Mouse (Mus musculus): ENCODE data around the gene C8a. TPM values are rescaled to one million over a fixed set of nuclear protein-coding genes. Genes with fewer than 3 reads are reported as not detected.

The C8a gene
- polyA plus RNA-seq, 1 experiment: not detected

DNA sequence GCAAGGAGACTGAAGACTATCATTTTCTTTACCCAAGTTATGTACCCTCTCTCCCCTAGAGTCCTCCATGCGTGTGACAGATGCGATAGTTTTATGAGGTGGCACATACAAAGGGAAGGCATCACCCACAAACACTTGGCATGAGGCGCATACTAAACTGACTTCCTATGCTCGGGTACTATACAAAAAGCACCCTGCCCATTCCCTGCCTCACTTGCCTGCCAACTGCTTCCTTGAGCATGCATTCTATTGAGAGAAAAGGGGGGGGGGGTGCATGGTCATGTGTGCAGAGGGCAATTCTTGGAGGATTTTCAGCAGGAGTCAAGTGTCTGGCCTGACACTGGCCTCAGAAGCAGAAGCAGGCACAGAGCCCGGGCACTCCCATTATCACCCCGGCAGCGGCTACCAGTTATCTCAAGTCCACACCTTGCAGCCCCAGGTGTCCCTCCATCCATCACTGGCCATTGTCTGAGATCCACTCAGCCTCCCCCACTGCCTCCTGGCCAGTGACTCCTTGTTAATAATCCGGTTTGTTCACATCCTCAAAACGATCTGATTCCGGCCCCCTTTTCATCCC, 65.4 kb downstream of the C8a start:
- TF ChIP-seq GATA1 (IDR thresholded peaks at IDR 0.05; ENCODE audit: low read length): no peak

DNA sequence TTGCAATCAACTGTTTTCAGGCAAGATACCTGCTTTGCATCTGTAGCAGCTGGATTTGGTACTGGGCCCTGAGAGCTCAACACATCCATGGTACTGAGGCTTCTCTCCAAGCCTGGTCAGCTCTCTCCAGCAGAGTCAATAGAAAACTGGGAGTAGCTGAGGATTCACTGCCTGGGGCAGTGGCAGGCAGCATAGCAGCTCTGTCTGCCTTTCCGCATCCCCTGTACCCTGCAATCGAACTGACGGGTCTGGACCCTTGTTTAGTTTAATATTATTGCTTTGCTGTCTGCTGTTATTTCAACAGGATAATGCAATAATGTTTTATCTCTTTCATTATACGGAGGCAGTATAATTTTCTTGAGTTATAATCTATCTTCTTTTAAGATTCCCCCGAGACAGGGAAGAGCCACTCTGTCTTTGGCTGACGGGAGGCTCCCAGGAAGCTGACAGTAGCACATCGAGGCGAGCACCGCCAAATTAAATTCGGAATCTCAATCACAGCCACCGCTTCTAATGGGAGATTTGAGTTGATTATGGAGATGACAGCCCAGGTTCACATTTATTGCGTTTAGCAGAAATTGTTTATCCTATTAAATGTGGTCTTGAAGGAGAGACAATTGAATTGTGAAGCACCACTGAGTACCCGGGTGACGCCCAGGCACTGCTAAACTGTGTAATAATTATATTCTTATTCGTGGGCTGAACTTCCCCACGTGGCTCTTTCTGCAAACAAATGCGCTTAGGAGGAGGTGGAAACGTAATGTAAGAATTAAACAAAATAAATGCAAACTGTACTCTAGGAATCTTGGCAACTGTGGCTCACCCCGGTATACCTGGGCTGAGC, 70.6 kb downstream of the C8a start:
- TF ChIP-seq GATA1 (IDR thresholded peaks at IDR 0.05; ENCODE audit: low read length): no peak

DNA sequence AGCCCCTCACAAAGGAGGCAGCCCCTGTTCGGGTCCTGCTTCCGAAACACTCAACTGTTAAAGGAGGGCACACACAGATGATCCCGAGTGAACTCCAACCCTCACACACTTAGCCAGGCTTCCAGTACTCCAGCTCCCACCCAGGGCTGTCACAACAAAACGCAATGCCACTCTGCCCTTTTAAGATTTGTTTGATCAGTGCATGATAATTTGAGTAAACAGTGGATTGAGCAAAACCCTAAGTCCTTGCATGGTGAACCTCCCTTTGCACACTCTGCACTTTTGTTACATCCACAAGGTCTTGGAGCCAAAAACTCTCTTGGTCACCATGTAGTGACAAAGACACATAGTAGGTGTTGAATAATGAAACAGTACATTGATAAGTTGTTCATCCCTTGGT, 72.1 kb downstream of the C8a start:
- no peak for TF ChIP-seq GATA1 (IDR thresholded peaks at IDR 0.05; ENCODE audit: low read length)

DNA sequence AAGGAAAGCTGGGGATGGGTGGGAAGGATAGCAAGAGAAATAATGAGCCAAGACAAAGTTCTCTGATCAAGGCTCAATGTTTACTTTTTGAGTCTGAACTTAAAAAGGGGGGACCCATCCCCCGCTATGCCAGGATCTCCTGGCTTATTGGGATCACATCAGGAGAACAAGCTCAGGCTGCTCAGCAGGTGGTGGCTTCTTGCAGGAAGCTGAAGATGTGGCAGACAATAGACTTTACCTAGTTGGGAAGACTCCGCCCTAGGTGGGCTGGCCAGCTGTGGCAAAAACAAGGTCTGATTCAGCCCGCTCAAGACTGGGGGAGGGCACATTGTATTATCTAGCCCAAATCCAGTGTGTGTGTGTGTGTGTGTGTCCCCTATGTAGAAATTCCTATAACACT, 74.6 kb downstream of the C8a start:
- no peak for TF ChIP-seq GATA1 (IDR thresholded peaks at IDR 0.05; ENCODE audit: low read length)

DNA sequence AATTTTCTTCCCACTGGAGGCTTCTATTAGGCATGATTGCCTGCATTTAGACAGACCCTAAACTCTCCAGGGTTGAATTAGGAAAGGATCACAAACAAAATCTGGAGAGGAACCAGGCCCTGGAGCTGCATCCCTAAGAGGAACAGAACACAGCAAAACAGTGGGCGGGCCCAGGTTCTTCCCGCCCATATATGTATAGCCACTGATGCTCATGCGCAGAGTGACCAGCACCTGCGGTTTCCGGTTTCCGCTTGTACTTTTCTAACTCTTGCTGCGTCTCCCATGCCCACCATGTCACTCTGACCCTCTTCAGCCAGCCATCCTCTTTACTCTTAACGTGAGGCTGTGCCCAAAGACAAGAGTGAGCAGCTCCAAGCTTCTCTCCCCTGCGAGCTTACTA, 77.2 kb downstream of the C8a start:
- TF ChIP-seq GATA1 (IDR thresholded peaks at IDR 0.05; ENCODE audit: low read length): no peak

DNA sequence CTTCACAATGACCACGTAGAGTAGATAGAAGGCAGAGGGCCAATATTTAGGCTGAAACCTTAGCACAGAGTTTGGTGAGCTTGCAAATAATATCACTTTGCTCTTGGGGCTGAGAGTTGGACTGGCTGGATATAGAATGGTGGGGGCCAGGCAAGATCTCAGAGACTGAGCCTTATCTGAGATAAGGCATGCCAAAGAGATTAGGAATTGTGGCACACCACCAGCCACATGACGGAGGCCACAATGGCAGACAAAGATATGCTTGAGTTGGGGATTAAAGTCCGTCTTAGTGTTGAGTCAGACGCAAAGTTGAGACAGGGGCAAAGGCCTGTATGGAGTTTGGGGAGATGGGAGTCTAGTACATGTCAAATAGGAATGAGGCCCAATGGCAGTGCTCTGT, 84.1 kb downstream of the C8a start:
- TF ChIP-seq GATA1 (IDR thresholded peaks at IDR 0.05; ENCODE audit: low read length): no peak

DNA sequence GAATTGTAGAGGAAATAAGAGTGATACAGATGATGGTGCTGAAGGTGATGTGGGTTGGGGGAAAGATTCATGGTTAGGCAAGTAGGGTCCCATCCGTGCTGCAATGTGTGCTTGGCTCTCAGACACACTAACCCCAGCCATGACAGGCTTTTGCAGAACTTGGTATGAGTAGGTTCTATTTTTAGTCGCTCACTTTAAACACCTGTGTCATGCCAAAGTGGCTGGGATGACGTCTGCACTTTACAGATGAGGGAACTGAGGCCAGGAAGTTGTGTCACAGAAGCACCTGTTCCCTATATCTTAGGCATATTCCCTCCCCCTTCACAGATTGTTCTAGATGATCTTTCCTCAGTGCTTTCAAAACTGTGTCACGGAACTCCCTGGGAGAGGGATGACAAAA, 93.9 kb downstream of the C8a start:
- no peak for TF ChIP-seq GATA1 (IDR thresholded peaks at IDR 0.05; ENCODE audit: low read length)

DNA sequence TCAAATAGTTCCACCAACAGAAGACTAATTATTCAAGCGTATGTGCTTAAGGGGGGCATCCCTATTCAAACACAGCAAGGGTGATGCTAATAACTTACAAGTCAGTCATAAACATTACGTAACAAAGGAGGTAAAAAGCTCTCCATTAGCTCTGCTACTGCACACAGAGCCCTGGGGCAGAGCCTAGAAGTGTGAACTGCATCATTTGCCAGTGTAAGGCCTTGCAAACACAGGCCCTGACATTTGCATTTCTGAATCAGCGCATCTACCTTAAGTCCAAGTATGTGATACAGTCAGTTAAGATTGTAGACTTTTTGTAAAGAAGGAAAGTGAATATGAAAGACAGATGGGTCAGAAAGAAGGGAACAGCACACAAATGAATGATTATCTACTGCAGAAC, 94.8 kb downstream of the C8a start:
- no peak for TF ChIP-seq GATA1 (IDR thresholded peaks at IDR 0.05; ENCODE audit: low read length)

DNA sequence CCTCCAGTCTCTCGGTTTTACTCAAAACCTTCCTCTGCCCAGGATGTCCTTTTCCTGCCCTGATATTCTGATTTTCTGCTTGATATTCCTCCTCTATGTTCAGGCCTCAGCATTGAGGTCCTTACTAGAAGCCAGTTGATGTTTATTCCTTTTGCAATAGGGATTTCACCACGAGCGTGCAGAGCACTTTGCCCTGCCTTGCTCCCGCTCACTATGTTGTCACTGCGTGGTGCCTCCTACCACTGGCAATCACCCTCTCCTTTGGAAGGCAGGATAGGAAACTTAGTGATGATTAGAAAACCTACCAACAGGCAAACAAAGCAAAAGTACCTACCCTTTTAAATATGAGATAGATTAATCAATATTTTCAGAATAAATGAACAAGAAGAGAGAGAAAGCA, 96.7 kb downstream of the C8a start:
- no peak for TF ChIP-seq GATA1 (IDR thresholded peaks at IDR 0.05; ENCODE audit: low read length)

DNA sequence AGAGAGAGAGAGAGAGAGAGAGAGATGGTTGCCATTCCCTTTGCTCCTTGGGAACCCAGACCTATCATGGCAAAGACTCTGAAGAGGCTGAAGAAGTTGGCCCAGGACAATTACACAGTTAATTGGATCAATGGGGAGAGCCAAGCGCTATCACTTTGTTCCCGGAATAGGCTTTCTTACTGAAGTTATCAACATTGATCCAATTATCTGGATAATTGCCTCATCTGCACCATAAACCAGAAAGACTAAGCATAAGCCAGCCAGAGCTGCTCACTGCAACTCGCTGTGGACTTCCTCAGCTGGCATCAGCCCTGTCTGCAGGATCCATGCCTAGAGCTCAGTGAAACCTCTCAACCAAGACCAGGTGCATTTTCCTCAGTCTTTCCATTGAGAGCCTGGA, 100.6 kb downstream of the C8a start:
- TF ChIP-seq GATA1 (IDR thresholded peaks at IDR 0.05; ENCODE audit: low read length): no peak

DNA sequence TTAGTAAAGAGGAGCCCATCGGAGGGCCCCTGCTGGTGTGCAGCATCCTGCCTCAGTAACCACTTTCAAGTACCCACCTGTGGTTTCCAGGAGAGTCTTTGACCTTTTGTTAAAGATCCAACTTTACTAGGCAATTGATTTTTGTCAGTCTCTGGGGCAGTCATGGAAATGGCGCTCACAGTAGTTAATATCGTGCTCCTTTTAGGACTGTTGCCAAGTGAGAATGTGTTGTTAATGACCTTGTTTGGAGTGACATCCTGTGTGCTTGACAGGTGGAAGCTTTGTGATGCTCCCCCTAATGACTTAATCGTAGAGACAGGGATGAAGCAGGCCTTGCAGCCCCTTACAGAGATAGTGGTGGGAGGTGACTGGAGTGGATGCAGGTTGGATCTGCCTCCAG, 105.9 kb downstream of the C8a start:
- TF ChIP-seq GATA1 (IDR thresholded peaks at IDR 0.05; ENCODE audit: low read length): no peak

DNA sequence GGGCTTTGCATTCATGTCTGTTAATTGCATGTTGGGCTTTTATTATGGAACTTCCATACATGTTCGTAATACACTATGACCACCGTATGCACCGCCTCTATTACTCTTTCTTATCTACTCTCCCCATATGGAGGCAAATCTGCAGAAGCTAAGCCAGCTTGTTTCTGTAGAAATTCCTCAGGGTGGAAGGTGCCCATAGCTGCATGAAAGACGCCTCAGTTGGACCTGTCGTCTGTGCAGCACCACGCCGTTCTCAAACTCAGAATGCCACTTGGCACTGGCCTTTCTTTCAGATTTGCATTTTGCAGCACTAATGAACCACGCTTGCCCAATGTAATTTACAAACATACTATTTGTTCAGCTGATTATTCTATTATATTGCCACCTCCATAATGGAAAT, 106.6 kb downstream of the C8a start:
- no peak for TF ChIP-seq GATA1 (IDR thresholded peaks at IDR 0.05; ENCODE audit: low read length)

DNA sequence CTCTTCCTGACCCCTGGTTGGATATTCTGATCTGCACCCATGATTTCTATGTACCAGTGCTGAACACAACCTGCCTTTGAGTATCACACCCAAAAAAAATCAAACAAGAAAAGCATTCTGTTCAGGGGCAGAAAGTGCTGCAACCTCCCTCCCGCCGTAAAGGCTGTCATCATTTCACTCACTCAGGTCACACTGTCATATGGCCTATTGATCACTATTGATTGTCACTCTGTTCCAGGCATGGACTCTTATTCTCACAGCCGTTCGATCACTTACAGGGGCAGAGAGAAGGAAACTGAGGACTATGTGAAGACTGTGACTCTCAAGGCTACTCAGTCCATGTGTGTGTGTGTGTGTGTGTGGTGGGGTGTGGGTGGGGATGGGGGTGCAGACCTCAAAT, 108.0 kb downstream of the C8a start:
- no peak for TF ChIP-seq GATA1 (IDR thresholded peaks at IDR 0.05; ENCODE audit: low read length)

DNA sequence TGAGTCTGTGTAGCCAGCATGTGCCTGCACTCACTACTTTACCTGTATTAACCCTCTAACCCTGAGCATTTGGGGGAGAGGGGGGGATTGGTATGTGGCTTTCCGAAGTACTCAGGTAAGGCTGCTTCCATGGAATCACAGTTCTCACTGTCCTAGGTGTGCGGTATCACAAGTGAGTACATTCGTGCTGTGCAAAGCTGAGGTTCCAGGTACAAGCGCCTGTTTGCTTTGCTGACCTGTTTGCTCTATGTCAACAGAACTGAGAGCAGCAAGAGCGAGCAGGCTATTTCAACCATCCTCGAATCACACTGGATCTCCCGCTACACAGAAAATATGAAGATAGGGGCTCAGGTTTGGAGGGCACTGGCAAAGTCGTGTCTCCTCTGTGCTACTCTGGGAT, 110.1 kb downstream of the C8a start, which contains the start of gene C8b:
TSS of gene C8b (plus strand) at position 253 of the 400 bp plus-strand sequence.
- TF ChIP-seq GATA1 (IDR thresholded peaks at IDR 0.05; ENCODE audit: low read length): no peak

Other genes with a start within 250 kb of the C8a start
- not detected in 2 replicates for gene C8b, start 110.1 kb downstream of the C8a start, polyA plus RNA-seq (2012)
- gene Gm17662, start 19.1 kb downstream of the C8a start, polyA plus RNA-seq (2012): not detected in 2 replicates
- gene Fyb2, start 37.1 kb upstream of the C8a start, polyA plus RNA-seq (2012): not detected in 2 replicates
- gene Prkaa2, start 233.5 kb upstream of the C8a start, polyA plus RNA-seq (2012): not detected in 2 replicates